Mouse (Mus musculus) cortical plate, adult 2 months (tissue): Measurements from ENCODE around the gene Ush1g.
A peak's percentile ranks its signal among the peaks of the same experiment; 100 is the strongest.

Experiments used
- CTCF ChIP-seq: fragments of 200-500 bp; IDR thresholded peaks from 2 replicates; pipeline ENCODE4 v1.5.1; 2011; ENCODE audit warnings: mild to moderate bottlenecking, control low read depth, low read length; ENCODE audit not compliant: insufficient read depth; ENCODE audit errors: extremely low read depth
- POLR2A ChIP-seq: fragments of 200-500 bp; IDR thresholded peaks from 2 replicates; pipeline ENCODE4 v1.6.1; 2011; ENCODE audit warnings: mild to moderate bottlenecking, low read length, control low read depth; ENCODE audit not compliant: insufficient read depth; ENCODE audit errors: extremely low read depth

DNA sequence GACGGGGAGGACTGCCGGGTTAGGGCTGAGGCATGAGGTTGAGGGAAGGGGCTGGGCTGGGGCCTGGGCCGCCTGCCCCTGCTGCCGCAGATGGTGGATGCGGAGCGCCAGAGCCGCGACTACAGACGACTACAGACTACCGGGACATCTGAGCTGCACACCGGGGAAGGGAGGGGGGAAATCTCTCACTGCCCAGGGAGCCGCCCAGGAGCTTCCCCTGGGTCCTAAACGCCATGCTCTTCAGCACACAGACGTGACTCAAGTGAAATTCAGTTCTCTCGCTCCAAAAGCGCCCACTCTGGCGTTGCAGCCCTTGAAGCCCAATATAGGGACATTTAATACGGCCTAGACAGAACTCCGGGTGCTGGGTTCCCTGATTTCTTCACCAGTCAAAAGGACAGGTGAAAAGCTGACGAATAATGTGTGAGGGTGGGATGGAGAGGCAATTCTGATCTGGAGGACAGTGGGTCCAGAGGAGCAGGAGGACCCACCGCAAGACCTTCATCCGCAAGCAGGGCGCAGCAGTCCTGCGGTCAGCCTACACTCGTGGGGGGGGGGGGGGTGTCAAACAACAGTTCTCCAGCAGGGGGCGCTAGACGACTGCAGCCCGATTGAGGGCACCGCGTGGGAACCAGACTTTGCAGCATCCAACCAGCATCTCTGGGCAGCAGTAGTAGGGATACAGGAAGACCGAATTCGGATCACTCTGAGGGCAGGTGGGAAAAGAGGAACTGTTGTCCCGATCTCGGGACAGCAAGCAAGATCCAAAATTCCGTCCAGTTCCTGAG, at the start of gene Ush1g:
- TF ChIP-seq POLR2A: no peak
- peak; percentile 73 for TF ChIP-seq CTCF
